Mouse (Mus musculus): Measurements from ENCODE around the gene Sprr2a2. TPM values are rescaled to one million over a fixed set of nuclear protein-coding genes. Genes with fewer than 3 reads are reported as not detected.
"Not testable (repeated sequence)": the region's sequence is repeated elsewhere in the genome, so short reads cannot be mapped to it uniquely, and the experiment has no call there.

Gene Sprr2a2
- polyA plus RNA-seq, 1 experiment from 2014 or later, result 4.4 TPM

DNA sequence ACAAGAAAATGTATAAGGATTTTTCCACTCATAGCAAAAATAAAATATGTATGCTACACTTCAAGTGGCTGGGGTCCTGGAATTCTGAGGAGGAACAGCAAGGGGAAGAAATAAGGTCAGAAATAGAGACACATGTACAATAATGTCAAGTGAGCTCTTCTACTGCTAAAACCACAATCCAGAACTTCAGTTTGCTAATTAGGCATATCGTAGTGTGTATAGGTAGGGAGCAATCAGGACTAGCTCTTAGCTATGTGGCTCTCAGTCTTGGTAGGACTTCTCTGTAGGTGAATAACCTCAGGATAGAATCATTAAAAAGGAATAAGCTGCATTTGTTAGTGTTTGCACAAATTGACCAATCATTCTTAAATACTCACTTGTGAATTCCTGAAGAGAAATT is 23.5 kb downstream of the Sprr2a2 start:
- H3K27me3 ChIP-seq; H3K9ac ChIP-seq; H3K27ac ChIP-seq; H3K9me3 ChIP-seq; H3K4me1 ChIP-seq; H3K4me2 ChIP-seq (replicated peaks); H3K4me3 ChIP-seq; H3K36me3 ChIP-seq; ATAC-seq (ENCODE audit: low FRiP score, low read depth): not testable (repeated sequence)
- WGBS, result no CpG with 5 or more reads among the region's 1 CpGs

DNA sequence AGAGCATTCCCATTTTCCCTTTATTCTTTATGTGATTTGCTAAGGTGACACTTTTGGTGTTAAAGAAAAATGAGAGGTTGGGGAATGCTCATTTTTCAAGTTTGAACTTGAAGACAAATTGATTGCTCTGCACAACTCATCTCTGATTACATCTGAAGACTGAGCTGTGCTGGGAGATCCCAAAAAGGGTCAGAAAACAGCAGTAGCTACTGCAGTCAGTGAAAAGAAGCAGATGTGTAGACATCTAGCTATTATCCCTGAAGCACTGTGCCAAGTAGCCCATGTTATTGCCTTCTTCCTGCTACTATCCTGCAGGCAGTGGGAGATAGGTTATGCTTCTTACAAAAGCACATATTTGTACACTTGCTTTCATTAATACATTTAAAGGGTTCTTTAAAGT is 29.1 kb downstream of the Sprr2a2 start:
- not testable (repeated sequence) for H3K4me1 ChIP-seq; H3K27ac ChIP-seq; H3K36me3 ChIP-seq; H3K27me3 ChIP-seq; H3K4me3 ChIP-seq; H3K9me3 ChIP-seq; H3K4me2 ChIP-seq (replicated peaks); ATAC-seq (ENCODE audit: low FRiP score, low read depth); H3K9ac ChIP-seq

DNA sequence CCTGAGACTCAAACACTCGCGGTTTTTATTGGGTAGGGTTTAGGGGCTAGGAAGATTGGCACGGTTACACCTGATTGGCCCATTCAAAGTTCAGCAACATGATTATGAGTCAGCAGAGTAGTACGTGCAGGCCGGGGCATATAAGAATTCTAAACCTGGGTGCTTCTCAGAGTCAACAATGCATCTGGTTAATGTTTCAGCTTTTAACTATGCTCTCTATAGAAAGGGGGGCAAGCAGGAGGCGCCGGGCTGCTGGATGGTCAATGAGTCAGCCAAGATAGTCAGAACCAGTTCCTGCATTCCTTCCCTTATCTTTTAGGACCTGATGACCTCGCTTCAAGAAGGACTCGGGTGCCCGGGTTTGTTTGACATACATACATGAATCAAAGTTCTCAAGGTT is 30.5 kb downstream of the Sprr2a2 start:
- no CpG with 5 or more reads among the region's 10 CpGs for WGBS
- H3K36me3 ChIP-seq; H3K4me3 ChIP-seq; H3K27me3 ChIP-seq; H3K4me2 ChIP-seq (replicated peaks); ATAC-seq (ENCODE audit: low FRiP score, low read depth); H3K4me1 ChIP-seq; H3K9me3 ChIP-seq; H3K9ac ChIP-seq; H3K27ac ChIP-seq: not testable (repeated sequence)

DNA sequence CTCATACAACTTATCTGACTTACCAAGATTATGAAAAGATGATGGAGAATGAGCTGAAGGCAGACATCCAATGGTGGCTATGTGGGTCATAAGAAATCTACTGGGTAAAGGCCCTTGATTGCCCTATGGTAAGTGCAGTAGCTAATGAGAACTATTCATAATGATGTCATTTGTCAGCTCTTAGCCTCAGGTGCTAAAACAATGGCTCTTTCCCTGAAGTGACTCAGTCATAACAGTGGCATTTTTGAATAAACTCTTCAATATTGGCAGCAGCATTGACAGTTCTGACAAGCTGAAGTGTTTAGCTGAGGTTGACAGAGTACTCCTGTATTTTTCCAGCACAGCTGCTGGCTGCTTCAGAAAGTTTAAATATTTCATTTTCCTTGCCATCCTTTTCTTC is 32.8 kb downstream of the Sprr2a2 start:
- H3K4me2 ChIP-seq (replicated peaks); H3K9me3 ChIP-seq; H3K36me3 ChIP-seq; H3K27ac ChIP-seq; ATAC-seq (ENCODE audit: low FRiP score, low read depth); H3K27me3 ChIP-seq; H3K9ac ChIP-seq; H3K4me3 ChIP-seq; H3K4me1 ChIP-seq: not testable (repeated sequence)

DNA sequence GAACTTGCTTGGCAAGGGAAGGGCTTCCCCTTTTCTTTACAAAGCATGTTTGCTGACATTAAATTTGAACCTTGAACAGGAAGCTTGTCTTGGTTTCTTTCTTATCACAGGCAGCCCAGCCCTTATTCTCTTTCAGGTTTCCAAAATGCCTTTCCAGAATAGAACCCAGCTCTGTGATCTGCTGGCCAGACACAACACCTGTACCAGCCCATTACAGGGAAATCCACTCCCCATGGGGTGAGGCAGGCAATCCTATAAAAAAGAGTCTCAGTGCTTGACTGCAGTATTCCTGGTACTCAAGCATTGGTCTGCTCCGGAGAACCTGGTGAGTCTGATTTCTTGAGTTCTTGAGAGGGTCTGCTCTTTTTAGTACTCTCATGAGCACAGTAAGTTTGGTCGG is 34.7 kb downstream of the Sprr2a2 start:
- H3K9me3 ChIP-seq; H3K27me3 ChIP-seq; H3K27ac ChIP-seq; H3K4me2 ChIP-seq (replicated peaks); H3K4me3 ChIP-seq; H3K36me3 ChIP-seq; H3K4me1 ChIP-seq; H3K9ac ChIP-seq; ATAC-seq (ENCODE audit: low FRiP score, low read depth): not testable (repeated sequence)
- 84% methylated on average over 2 of the region's 2 CpGs for WGBS

DNA sequence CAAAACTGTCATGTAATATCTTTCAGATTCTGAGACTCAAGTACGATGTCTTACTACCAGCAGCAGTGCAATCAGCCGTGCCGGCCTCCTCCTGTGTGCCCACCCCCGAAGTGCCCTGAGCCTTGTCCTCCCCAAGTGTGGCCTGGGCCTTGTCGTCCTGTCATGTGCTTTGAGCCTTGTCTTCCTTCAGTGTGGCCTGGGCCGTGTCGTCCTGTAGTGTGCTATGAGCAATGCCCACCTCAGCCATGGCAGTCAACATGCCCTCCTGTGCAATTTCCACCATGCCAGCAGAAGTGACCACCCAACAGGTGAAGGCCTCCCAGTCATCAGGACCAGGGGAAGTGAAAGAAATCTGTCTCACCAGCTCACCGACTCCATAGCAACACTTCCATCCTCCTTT is 38.1 kb downstream of the Sprr2a2 start:
- not testable (repeated sequence) for H3K27me3 ChIP-seq; H3K9me3 ChIP-seq; H3K9ac ChIP-seq; H3K27ac ChIP-seq; ATAC-seq (ENCODE audit: low FRiP score, low read depth); H3K4me2 ChIP-seq (replicated peaks); H3K36me3 ChIP-seq; H3K4me3 ChIP-seq; H3K4me1 ChIP-seq
- no CpG with 5 or more reads among the region's 8 CpGs for WGBS

DNA sequence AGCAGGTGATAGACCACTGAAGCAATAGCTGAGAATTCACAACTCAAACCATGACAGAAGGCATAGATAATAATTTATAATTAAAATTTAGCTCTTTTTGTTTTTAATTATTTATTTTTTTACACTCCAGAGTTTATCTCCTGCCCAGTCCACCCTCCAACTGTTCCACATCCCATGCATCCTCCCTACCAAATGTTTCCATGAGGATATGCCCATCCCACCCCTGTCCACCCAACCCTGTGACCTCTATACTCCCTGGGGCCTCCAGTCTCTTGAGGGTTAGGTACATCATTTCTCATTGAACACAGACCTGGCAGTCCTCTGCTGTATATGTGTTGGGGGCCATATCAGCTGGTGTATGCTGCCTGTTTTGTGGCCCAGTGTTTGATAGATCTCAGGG is 42.8 kb downstream of the Sprr2a2 start:
- H3K9ac ChIP-seq; H3K27me3 ChIP-seq; H3K4me2 ChIP-seq (replicated peaks); H3K4me1 ChIP-seq; H3K4me3 ChIP-seq; H3K27ac ChIP-seq; H3K9me3 ChIP-seq; H3K36me3 ChIP-seq: not testable (repeated sequence)
- ATAC-seq (ENCODE audit: low FRiP score, low read depth), result peak; percentile 55

DNA sequence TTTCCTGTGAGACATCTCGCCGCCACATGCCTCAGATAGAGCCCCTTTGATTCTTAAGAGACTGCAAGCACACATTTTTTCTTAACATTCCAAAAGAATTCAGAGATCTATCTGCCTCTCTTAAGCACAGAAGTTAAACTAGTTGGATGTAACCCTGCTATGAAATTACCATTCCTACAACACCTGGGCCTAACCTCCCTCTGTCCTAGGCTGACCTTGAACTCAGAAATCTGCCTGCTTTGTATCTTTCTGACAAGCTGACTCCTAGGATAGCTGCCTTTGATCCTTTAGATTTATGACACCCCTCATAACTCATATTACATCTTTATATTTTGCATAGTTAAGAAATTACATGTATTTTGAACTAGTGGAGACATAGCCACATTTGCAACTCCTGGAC is 47.7 kb downstream of the Sprr2a2 start:
- H3K4me2 ChIP-seq (replicated peaks); H3K9me3 ChIP-seq; H3K9ac ChIP-seq; H3K36me3 ChIP-seq; H3K4me3 ChIP-seq; ATAC-seq (ENCODE audit: low FRiP score, low read depth); H3K27me3 ChIP-seq; H3K4me1 ChIP-seq; H3K27ac ChIP-seq: not testable (repeated sequence)
- WGBS, result no CpG with 5 or more reads among the region's 2 CpGs

DNA sequence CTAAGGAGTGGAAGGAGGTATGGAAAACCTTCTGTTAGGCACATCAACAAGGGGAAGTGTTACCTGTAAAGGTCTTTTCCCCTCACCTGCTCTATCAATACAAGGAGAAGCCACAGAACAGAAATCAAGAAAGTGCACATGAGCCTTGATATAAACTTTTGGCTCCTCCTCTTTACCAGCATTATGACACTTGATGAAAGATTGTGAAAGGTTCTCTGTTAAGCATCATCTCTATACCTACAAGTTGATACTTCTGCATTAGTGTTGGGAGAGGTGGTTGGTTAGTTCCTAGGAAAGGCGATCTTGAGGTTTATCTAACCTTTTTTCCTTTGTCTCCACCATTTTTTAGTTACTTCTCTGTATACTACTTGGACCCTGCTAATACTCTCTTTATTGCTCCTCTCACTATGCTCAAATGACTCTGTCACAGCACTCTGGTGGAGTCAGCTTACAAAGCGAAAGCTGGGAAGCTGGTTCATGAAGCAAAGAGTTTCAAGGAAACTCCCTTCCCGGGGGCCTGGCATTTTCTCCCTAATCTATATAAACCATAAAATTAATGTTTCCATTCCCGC is 55.8 kb downstream of the Sprr2a2 start:
- no CpG with 5 or more reads among the region's 4 CpGs for WGBS
- 0 out of 2 replicates have a peak, but pooled peaks have one; percentile 34 for ATAC-seq (ENCODE audit: low FRiP score, low read depth)
- H3K27ac ChIP-seq; H3K27me3 ChIP-seq; H3K4me1 ChIP-seq; H3K9me3 ChIP-seq; H3K9ac ChIP-seq; H3K4me2 ChIP-seq (replicated peaks); H3K4me3 ChIP-seq; H3K36me3 ChIP-seq: not testable (repeated sequence)

DNA sequence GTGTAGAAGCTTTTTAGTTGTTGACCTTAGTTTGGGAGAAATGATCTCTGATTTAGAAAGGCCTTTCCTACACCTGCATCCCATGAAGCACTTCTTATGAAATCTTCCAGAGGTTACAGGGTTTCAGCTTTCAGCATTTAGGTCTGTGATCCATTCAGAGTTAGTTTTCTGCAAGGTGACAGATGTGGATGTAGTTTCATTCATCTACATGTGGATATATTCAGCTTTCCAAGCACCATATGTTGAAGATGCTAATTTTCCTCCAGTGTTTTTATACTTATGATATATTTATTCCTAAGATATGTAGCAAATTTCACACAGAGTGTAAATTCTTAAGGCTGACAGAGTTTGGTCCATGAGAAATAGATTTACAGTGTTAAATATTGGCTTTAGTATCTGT is 57.8 kb downstream of the Sprr2a2 start:
- H3K27me3 ChIP-seq; H3K9ac ChIP-seq; H3K4me3 ChIP-seq; H3K4me2 ChIP-seq (replicated peaks); H3K27ac ChIP-seq; H3K36me3 ChIP-seq; H3K4me1 ChIP-seq; H3K9me3 ChIP-seq: not testable (repeated sequence)
- ATAC-seq (ENCODE audit: low FRiP score, low read depth), result peak; percentile 64; the same call in 1 of the 2 replicates

DNA sequence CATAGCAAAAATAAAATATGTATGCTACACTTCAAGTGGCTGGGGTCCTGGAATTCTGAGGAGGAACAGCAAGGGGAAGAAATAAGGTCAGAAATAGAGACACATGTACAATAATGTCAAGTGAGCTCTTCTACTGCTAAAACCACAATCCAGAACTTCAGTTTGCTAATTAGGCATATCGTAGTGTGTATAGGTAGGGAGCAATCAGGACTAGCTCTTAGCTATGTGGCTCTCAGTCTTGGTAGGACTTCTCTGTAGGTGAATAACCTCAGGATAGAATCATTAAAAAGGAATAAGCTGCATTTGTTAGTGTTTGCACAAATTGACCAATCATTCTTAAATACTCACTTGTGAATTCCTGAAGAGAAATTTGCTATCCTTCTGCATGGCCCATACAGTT is 58.3 kb downstream of the Sprr2a2 start:
- not testable (repeated sequence) for H3K4me1 ChIP-seq; H3K36me3 ChIP-seq; H3K4me2 ChIP-seq (replicated peaks); H3K9me3 ChIP-seq; H3K27ac ChIP-seq; H3K4me3 ChIP-seq; H3K27me3 ChIP-seq; H3K9ac ChIP-seq
- no CpG with 5 or more reads among the region's 1 CpGs for WGBS
- ATAC-seq (ENCODE audit: low FRiP score, low read depth), result peak; percentile 29; the same call in 1 of the 2 replicates

DNA sequence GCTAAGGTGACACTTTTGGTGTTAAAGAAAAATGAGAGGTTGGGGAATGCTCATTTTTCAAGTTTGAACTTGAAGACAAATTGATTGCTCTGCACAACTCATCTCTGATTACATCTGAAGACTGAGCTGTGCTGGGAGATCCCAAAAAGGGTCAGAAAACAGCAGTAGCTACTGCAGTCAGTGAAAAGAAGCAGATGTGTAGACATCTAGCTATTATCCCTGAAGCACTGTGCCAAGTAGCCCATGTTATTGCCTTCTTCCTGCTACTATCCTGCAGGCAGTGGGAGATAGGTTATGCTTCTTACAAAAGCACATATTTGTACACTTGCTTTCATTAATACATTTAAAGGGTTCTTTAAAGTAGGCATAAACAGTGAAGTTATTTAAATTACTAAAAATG is 63.9 kb downstream of the Sprr2a2 start:
- not testable (repeated sequence) for H3K4me3 ChIP-seq
- ATAC-seq (ENCODE audit: low FRiP score, low read depth), result 0 out of 2 replicates have a peak, but pooled peaks have one; percentile 18

DNA sequence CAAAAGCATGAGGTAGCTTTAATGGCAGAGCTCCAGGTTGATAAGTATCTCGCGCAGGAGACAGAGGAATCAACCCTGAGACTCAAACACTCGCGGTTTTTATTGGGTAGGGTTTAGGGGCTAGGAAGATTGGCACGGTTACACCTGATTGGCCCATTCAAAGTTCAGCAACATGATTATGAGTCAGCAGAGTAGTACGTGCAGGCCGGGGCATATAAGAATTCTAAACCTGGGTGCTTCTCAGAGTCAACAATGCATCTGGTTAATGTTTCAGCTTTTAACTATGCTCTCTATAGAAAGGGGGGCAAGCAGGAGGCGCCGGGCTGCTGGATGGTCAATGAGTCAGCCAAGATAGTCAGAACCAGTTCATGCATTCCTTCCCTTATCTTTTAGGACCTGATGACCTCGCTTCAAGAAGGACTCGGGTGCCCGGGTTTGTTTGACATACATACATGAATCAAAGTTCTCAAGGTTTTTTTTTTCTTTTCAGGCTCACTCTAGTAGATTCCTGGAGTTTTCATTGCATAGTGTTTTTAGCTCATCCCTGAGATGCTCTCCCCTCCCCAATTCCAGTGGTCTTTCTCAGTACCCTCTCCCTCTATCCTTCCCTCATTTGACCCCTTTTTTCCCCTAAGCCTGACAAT is 65.4 kb downstream of the Sprr2a2 start:
- not testable (repeated sequence) for H3K4me3 ChIP-seq; H3K27me3 ChIP-seq; H3K9ac ChIP-seq; H3K4me2 ChIP-seq (replicated peaks); H3K36me3 ChIP-seq; H3K9me3 ChIP-seq; H3K4me1 ChIP-seq; ATAC-seq (ENCODE audit: low FRiP score, low read depth); H3K27ac ChIP-seq
- WGBS, result 76% methylated on average over 5 of the region's 12 CpGs

More for the DNA sequence above, 63.9 kb downstream of the Sprr2a2 start:
- H3K4me2 ChIP-seq (replicated peaks); H3K27ac ChIP-seq; H3K9me3 ChIP-seq; H3K36me3 ChIP-seq; H3K27me3 ChIP-seq; H3K4me1 ChIP-seq; H3K9ac ChIP-seq: not testable (repeated sequence)
